Mouse (Mus musculus): ENCODE measurements around the gene Ppp1r2.
A peak's percentile ranks its signal among the peaks of the same experiment; 100 is the strongest.

DNA sequence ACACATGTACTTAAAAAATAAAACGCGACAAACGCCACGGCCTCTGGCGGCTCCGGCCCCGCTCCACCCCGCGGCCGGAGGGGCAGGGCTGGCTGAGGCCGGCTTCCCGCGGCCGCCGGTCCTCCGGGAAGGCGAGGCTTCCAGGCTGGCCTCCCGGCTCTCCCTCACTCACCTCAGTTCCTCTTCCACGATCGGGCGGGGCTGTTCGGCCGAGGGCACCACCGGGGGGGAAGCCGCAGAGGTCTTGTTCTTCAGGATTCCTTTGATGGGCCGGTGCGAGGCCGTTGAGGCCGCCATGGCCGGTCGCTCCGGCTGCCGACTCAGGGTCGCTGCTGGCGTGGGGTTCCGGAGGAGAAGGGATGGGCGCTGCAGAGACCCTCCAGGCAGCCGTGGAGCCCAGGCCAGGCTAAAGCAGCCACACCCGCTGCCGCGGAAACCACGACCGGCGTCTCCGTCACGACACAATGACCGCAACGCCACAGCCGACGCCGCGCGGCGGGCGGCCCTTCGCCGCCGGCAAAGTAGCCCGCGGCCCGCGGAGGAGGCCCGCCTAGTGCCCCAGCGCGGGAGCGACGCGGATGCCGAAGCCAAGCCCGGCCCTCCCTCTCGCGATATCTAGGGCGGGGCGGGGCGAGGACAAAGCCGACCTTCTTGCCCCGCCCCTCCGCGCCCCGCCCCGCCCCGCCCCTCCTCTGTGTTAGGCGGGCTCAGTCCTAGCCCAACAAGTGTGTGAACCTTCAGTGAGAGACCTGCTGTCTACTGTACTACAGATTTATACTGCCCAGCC is at the start of gene Ppp1r2:
- no peak for TF ChIP-seq CTCF (IDR thresholded peaks at IDR 0.05; ENCODE audit: insufficient read depth, low read length)
- peak; percentile 87 for TF ChIP-seq POLR2A (IDR thresholded peaks at IDR 0.05; ENCODE audit: borderline replicate concordance, extremely low read depth, low read depth, low read length)

Measured in lung, adult 2 months (tissue).